Mouse (Mus musculus) MEL (cell line): ENCODE measurements at regions not wholly inside any gene's neighbourhood (a gene's known extent, or its start where the extent isn't known, plus 50 kb on each side); places are given as distances from the start of the nearest gene placed in this dataset.

ENCODE experiments used
- DNase-seq: peaks from one replicate; pipeline ENCODE4 v3.0.0; 2011; ENCODE audit warnings: low read depth, low spot score
- H3K27ac ChIP-seq: 2 replicates; pipeline ENCODE4 v1.5.1; 2012; ENCODE audit warnings: low read depth, mild to moderate bottlenecking, control low read depth, low read length, moderate library complexity; ENCODE audit not compliant: control insufficient read depth
- H3K27me3 ChIP-seq, 2 experiments: fragments of 150-350 bp in 1 of 2; sonication (generic) in 1 of 2; 2 replicates each; pipeline ENCODE4 v1.6.1; 2012; ENCODE audit warnings: low read length in 2 of 2, mild to moderate bottlenecking in 2 of 2, improper control_type of control experiment in 1 of 2, moderate library complexity in 1 of 2; ENCODE audit not compliant: insufficient read depth in 2 of 2, control insufficient read depth in 1 of 2
- H3K36me3 ChIP-seq, 2 experiments: 2 replicates each; pipeline ENCODE4 v1.6.1; 2012 to 2014; ENCODE audit warnings: low read length in 2 of 2, improper control_type of control experiment in 1 of 2, inconsistent platforms in 1 of 2, mild to moderate bottlenecking in 1 of 2; ENCODE audit not compliant: insufficient read depth in 2 of 2, control insufficient read depth in 1 of 2
- H3K4me1 ChIP-seq, 2 experiments: fragments of 150-350 bp in 1 of 2; sonication (generic) in 1 of 2; 2 replicates each; pipeline ENCODE4 v1.6.1; 2012; ENCODE audit warnings: low read length in 2 of 2, improper control_type of control experiment in 1 of 2, mild to moderate bottlenecking in 1 of 2; ENCODE audit not compliant: insufficient read depth in 2 of 2, control insufficient read depth in 1 of 2
- H3K4me3 ChIP-seq, 2 experiments: fragments of 150-350 bp in 1 of 2; sonication (generic) in 1 of 2; 2 replicates each; pipeline ENCODE4 v1.5.1; 2012; ENCODE audit warnings: low read depth in 2 of 2, low read length in 2 of 2, mild to moderate bottlenecking in 2 of 2, moderate library complexity in 2 of 2, control low read depth in 1 of 2, improper control_type of control experiment in 1 of 2; ENCODE audit not compliant: control insufficient read depth in 1 of 2, insufficient read depth in 1 of 2
- H3K79me2 ChIP-seq: 2 replicates; pipeline ENCODE4 v1.6.1; 2012; ENCODE audit warnings: mild to moderate bottlenecking, low read length, moderate library complexity; ENCODE audit not compliant: control insufficient read depth, poor library complexity, insufficient read depth
- H3K9ac ChIP-seq: 2 replicates; pipeline ENCODE4 v1.6.1; 2012; ENCODE audit warnings: low read depth, mild to moderate bottlenecking, control low read depth, low read length, moderate library complexity; ENCODE audit not compliant: control insufficient read depth, poor library complexity, severe bottlenecking
- H3K9me3 ChIP-seq: fragments of 150-350 bp; sonication (generic); replicated peaks from 2 replicates; pipeline ENCODE4 v1.6.1; 2012; ENCODE audit warnings: mild to moderate bottlenecking, low read length, improper control_type of control experiment, moderate library complexity; ENCODE audit not compliant: insufficient read depth
- CTCF ChIP-seq, 3 experiments: IDR thresholded peaks in 2 of 3; conservative IDR thresholded peaks in 1 of 3; 2 replicates each; pipeline ENCODE4 v1.5.1; 2011 to 2012; ENCODE audit warnings: low read length in 3 of 3, low read depth in 2 of 3, mild to moderate bottlenecking in 2 of 3, improper control_type of control experiment in 1 of 3, inconsistent platforms in 1 of 3, mixed read lengths in 1 of 3, moderate library complexity in 1 of 3; ENCODE audit not compliant: control insufficient read depth in 1 of 3, insufficient read depth in 1 of 3, poor library complexity in 1 of 3, severe bottlenecking in 1 of 3
- E2F4 ChIP-seq: IDR thresholded peaks from 2 replicates; pipeline ENCODE4 v1.6.1; 2011; ENCODE audit warnings: low read depth, low read length, improper control_type of control experiment, borderline replicate concordance
- ETS1 ChIP-seq: IDR thresholded peaks from 2 replicates; pipeline ENCODE4 v1.6.1; 2012; ENCODE audit warnings: low read depth, mild to moderate bottlenecking, inconsistent platforms, low read length, improper control_type of control experiment, moderate library complexity
- GATA1 ChIP-seq: IDR thresholded peaks from 2 replicates; pipeline ENCODE4 v1.6.1; 2011; ENCODE audit warnings: low read depth, low read length, improper control_type of control experiment
- JUND ChIP-seq: IDR thresholded peaks from 2 replicates; pipeline ENCODE4 v1.6.1; 2011; ENCODE audit warnings: low read depth, mild to moderate bottlenecking, improper control_type of control experiment, low read length
- MAFK ChIP-seq: IDR thresholded peaks from 2 replicates; pipeline ENCODE4 v1.6.1; 2011; ENCODE audit warnings: low read depth, mild to moderate bottlenecking, low read length, improper control_type of control experiment, borderline replicate concordance
- MEF2A ChIP-seq: IDR thresholded peaks from 2 replicates; pipeline ENCODE4 v1.6.1; 2014; ENCODE audit warnings: low read depth, mild to moderate bottlenecking, inconsistent platforms, low read length, improper control_type of control experiment; ENCODE audit not compliant: poor library complexity, insufficient replicate concordance, severe bottlenecking; ENCODE audit errors: extremely low read depth
- MXI1 ChIP-seq: IDR thresholded peaks from 2 replicates; pipeline ENCODE4 v1.6.1; 2011; ENCODE audit warnings: mild to moderate bottlenecking, low read depth, low read length, improper control_type of control experiment
- MYB ChIP-seq: IDR thresholded peaks from 2 replicates; pipeline ENCODE4 v1.6.1; 2011; ENCODE audit warnings: mild to moderate bottlenecking, low read depth, low read length, improper control_type of control experiment
- POLR2A ChIP-seq, 2 experiments: IDR thresholded peaks; 2 replicates each; pipeline ENCODE4 v1.6.1; 2011 to 2012; ENCODE audit warnings: low read length in 2 of 2, mild to moderate bottlenecking in 2 of 2, control low read depth in 1 of 2, improper control_type of control experiment in 1 of 2, low read depth in 1 of 2, moderate library complexity in 1 of 2; ENCODE audit not compliant: control insufficient read depth in 1 of 2, insufficient read depth in 1 of 2, poor library complexity in 1 of 2
- POLR2AphosphoS5 ChIP-seq: IDR thresholded peaks from 2 replicates; pipeline ENCODE4 v1.6.1; 2012; ENCODE audit warnings: low read depth, borderline replicate concordance, mild to moderate bottlenecking, inconsistent platforms, low read length, moderate library complexity, mixed read lengths
- RAD21 ChIP-seq: IDR thresholded peaks from 2 replicates; pipeline ENCODE4 v1.6.1; 2011; ENCODE audit warnings: mild to moderate bottlenecking, low read depth, low read length, improper control_type of control experiment
- SMC3 ChIP-seq: IDR thresholded peaks from 2 replicates; pipeline ENCODE4 v1.6.1; 2011; ENCODE audit warnings: low read depth, low read length, improper control_type of control experiment
- TAL1 ChIP-seq: IDR thresholded peaks from 2 replicates; pipeline ENCODE4 v1.6.1; 2012; ENCODE audit warnings: mild to moderate bottlenecking, inconsistent platforms, low read length, moderate library complexity, mixed read lengths
- TCF12 ChIP-seq: IDR thresholded peaks from 2 replicates; pipeline ENCODE4 v1.6.1; 2014; ENCODE audit warnings: low read depth, mild to moderate bottlenecking, inconsistent platforms, low read length, improper control_type of control experiment, moderate library complexity
- UBTF ChIP-seq: IDR thresholded peaks from 2 replicates; pipeline ENCODE4 v1.6.1; 2012; ENCODE audit warnings: low read depth, mild to moderate bottlenecking, inconsistent platforms, low read length, improper control_type of control experiment, moderate library complexity, borderline replicate concordance; ENCODE audit not compliant: insufficient read depth
- ZMIZ1 ChIP-seq: IDR thresholded peaks from 2 replicates; pipeline ENCODE4 v1.6.1; 2012; ENCODE audit warnings: low read depth, mild to moderate bottlenecking, inconsistent platforms, low read length, improper control_type of control experiment, moderate library complexity

GRCm38 (mm10) chr4:35534154-35534553, 308.2 kb upstream of the C9orf72 start:
- no peaks in the 10 kb centered on the region for H3K79me2 ChIP-seq
- H3K9me3 ChIP-seq = no peaks in the 10 kb centered on the region
- no peaks in the 10 kb centered on the region for H3K4me1 ChIP-seq
- peaks cover 0 to 1% of the 10 kb centered on the region in 2 experiments; a peak in 1 of 4 replicates for H3K27me3 ChIP-seq
- no peak overlapping the region for H3K27ac ChIP-seq
- H3K36me3 ChIP-seq = no peaks in the 10 kb centered on the region
- H3K4me3 ChIP-seq = no peak overlapping the region
- no peak for DNase-seq
- no peak overlapping the region for H3K9ac ChIP-seq
- TF ChIP-seq UBTF = no peak
- no peak for TF ChIP-seq CTCF (IDR thresholded peaks at IDR 0.05 in 2 of 3, conservative IDR thresholded peaks at IDR 0.05 in 1 of 3; ENCODE audit: control insufficient read depth in 1 of 3, insufficient read depth in 1 of 3, low read depth in 2 of 3, low read length in 3 of 3, poor library complexity in 1 of 3, severe bottlenecking in 1 of 3)
- no peak for TF ChIP-seq E2F4
- TF ChIP-seq ZMIZ1 = no peak
- no peak for TF ChIP-seq POLR2A (IDR thresholded peaks at IDR 0.05; ENCODE audit: control insufficient read depth in 1 of 2, insufficient read depth in 1 of 2, low read depth in 1 of 2, low read length in 2 of 2, poor library complexity in 1 of 2)
- TF ChIP-seq TAL1 = no peak
- no peak for TF ChIP-seq MXI1
- TF ChIP-seq TCF12 = no peak
- no peak for TF ChIP-seq SMC3
- TF ChIP-seq MEF2A = no peak
- no peak for TF ChIP-seq ETS1
- TF ChIP-seq MYB = no peak
- no peak for TF ChIP-seq RAD21
- TF ChIP-seq MAFK = no peak
- no peak for TF ChIP-seq JUND
- TF ChIP-seq GATA1 = no peak
- TF ChIP-seq POLR2AphosphoS5 = no peak
